Mouse (Mus musculus): ENCODE results near the gene Wdr74.

GRCm38 (mm10) chr19:8734334-8734733, 1.3 kb upstream of the Wdr74 start:
- no peak for TF ChIP-seq CTCF (IDR thresholded peaks at IDR 0.05)
- no peak for TF ChIP-seq POLR2A (IDR thresholded peaks at IDR 0.05; ENCODE audit: insufficient read depth, low read depth, low read length)
